Mouse (Mus musculus) heart, embryonic 11.5 days (tissue): ENCODE measurements around the gene Atg7. TPM values are rescaled to one million over a fixed set of nuclear protein-coding genes. Genes with fewer than 3 reads are reported as not detected.

Experiments used
- ATAC-seq: fragments of 200-750 bp; cut with Nextera tagmentation; replicated peaks from 2 replicates; pipeline ENCODE4 v1.8.0; 2017; ENCODE audit warnings: moderate library complexity; ENCODE audit not compliant: insufficient number of reproducible peaks, low FRiP score, low TSS enrichment
- H3K27ac ChIP-seq: fragments of 300-500 bp; sonication (generic); 2 replicates; pipeline ENCODE4 v1.5.1; 2014; ENCODE audit warnings: mild to moderate bottlenecking, low read depth, low read length
- H3K27me3 ChIP-seq: fragments of 300-500 bp; sonication (generic); 2 replicates; pipeline ENCODE4 v1.6.1; 2014; ENCODE audit warnings: mild to moderate bottlenecking, low read length, mixed read lengths; ENCODE audit not compliant: control insufficient read depth, insufficient read depth
- H3K36me3 ChIP-seq: fragments of 300-500 bp; sonication (generic); 2 replicates; pipeline ENCODE4 v1.6.1; 2014; ENCODE audit warnings: mild to moderate bottlenecking, low read length, moderate library complexity, mixed read lengths; ENCODE audit not compliant: control insufficient read depth, insufficient read depth
- H3K4me1 ChIP-seq: fragments of 300-500 bp; sonication (generic); 2 replicates; pipeline ENCODE4 v1.6.1; 2014; ENCODE audit warnings: low read length; ENCODE audit not compliant: control insufficient read depth, insufficient read depth
- H3K4me2 ChIP-seq: fragments of 300-500 bp; sonication (generic); 2 replicates; pipeline ENCODE4 v1.6.1; 2014; ENCODE audit warnings: mild to moderate bottlenecking, moderate library complexity
- H3K4me3 ChIP-seq: fragments of 300-500 bp; sonication (generic); 2 replicates; pipeline ENCODE4 v1.5.1; 2014; ENCODE audit warnings: low read depth, low read length
- H3K9ac ChIP-seq: fragments of 300-500 bp; sonication (generic); 2 replicates; pipeline ENCODE4 v1.6.1; 2014; ENCODE audit warnings: mild to moderate bottlenecking, low read depth, low read length, moderate library complexity
- H3K9me3 ChIP-seq: fragments of 300-500 bp; sonication (generic); replicated peaks from 2 replicates; pipeline ENCODE4 v1.6.1; 2016; ENCODE audit warnings: low read length; ENCODE audit not compliant: control insufficient read depth
- WGBS: fragments of 180-500 bp; shearing (Covaris S2); extraction: QIAGEN DNeasy Blood & Tissue Kit; methylation state at CpG from one replicate; pipeline ENCODE4 v1.1.7; 2014; ENCODE audit not compliant: insufficient replicate concordance; 5-methylcytosine and 5-hydroxymethylcytosine counted together
- polyA plus RNA-seq: library from polyadenylated mRNA; unstranded; fragments of >200 nt; fragmentation: Nextera tagmentation; extraction: Ambion mirVana; gene quantifications from 2 replicates; pipeline ENCODE4 v1.2.1, GENCODE M21; 2014

The Atg7 gene
- polyA plus RNA-seq, 1 experiment from 2014 or later: 16.9 TPM

DNA sequence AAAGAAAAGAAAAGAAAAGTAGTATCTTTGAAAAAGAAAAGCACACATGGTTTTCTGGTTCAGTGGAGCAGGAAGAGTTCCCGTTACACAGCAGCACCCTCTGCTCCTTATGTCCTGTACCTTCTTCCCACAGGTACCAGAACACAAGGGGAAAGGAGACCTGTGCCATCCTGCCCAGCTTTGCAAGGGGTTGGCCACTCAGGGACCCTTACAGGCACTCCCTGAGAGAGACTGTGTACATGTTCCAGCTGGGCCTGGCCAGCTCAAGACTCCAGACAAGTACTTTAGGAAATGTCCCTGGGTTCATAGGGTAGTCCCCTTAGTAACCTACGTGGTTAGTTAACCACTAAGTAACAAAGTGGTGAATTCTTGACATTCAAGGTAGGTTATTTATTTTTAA is 100.9 kb downstream of the Atg7 start:
- Histone ChIP-seq H3K4me1 (no peaks in the 10 kb centered on the region), H3K9ac (no peak overlapping the region), H3K4me2 (no peak overlapping the region), H3K27me3 (no peaks in the 10 kb centered on the region), H3K9me3 (no peaks in the 10 kb centered on the region), H3K36me3 (no peaks in the 10 kb centered on the region), H3K4me3 (no peak overlapping the region), H3K27ac (no peak overlapping the region)
- no peak for ATAC-seq
- WGBS: 87% methylated on average over 2 of the region's 2 CpGs

GRCm38 (mm10) chr6:114746439-114746974 is 103.6 kb downstream of the Atg7 start:
- Histone ChIP-seq H3K27ac (no peak overlapping the region), H3K36me3 (no peaks in the 10 kb centered on the region), H3K9ac (no peak overlapping the region), H3K27me3 (no peaks in the 10 kb centered on the region), H3K9me3 (no peaks in the 10 kb centered on the region), H3K4me2 (no peak overlapping the region), H3K4me3 (no peak overlapping the region), H3K4me1 (0 out of 2 replicates have a peak, but pooled peaks cover 3% of the 10 kb centered on the region)
- no peak for ATAC-seq
- 81% methylated on average over 7 of the region's 7 CpGs for WGBS

DNA sequence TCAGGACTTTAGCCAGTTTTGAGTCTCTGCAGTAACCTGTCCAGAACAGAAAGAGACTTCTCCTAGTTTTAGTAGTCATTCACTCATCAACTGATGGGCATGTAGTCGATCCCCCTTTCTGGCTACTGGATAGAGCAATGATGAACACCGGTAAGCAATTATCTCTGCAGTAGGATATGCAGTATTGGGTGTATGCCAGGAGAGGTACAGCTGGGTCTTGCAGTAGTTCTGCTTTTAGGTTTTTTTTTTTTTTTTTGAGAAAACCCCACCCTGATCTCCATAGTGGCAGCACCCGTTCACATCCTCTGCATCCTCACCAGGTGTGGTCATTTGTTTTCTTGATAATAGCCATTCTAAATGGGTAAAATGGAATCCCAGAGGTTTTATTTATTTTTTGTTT is 105.5 kb downstream of the Atg7 start:
- no peak overlapping the region for H3K27ac ChIP-seq
- H3K4me1 ChIP-seq: 0 out of 2 replicates have a peak, but pooled peaks cover 3% of the 10 kb centered on the region
- ATAC-seq: no peak
- no peak overlapping the region for H3K4me2 ChIP-seq
- H3K36me3 ChIP-seq: no peaks in the 10 kb centered on the region
- H3K9ac ChIP-seq: no peak overlapping the region
- 85% methylated on average over 3 of the region's 3 CpGs for WGBS
- no peaks in the 10 kb centered on the region for H3K9me3 ChIP-seq
- H3K27me3 ChIP-seq: no peaks in the 10 kb centered on the region
- no peak overlapping the region for H3K4me3 ChIP-seq

GRCm38 (mm10) chr6:114748882-114749281 is 106.0 kb downstream of the Atg7 start:
- no peak overlapping the region for H3K4me3 ChIP-seq
- no peaks in the 10 kb centered on the region for H3K36me3 ChIP-seq
- WGBS: 80% methylated on average over 3 of the region's 3 CpGs
- no peak for ATAC-seq
- no peak overlapping the region for H3K27ac ChIP-seq
- H3K4me2 ChIP-seq: no peak overlapping the region
- 0 out of 2 replicates have a peak, but pooled peaks cover 3% of the 10 kb centered on the region for H3K4me1 ChIP-seq
- no peaks in the 10 kb centered on the region for H3K9me3 ChIP-seq
- no peak overlapping the region for H3K9ac ChIP-seq
- no peaks in the 10 kb centered on the region for H3K27me3 ChIP-seq

GRCm38 (mm10) chr6:114758795-114759194 is 115.9 kb downstream of the Atg7 start:
- WGBS: 68% methylated on average over 7 of the region's 7 CpGs
- H3K4me3 ChIP-seq: no peak overlapping the region
- H3K27ac ChIP-seq: no peak overlapping the region
- H3K27me3 ChIP-seq: no peaks in the 10 kb centered on the region
- H3K36me3 ChIP-seq: no peaks in the 10 kb centered on the region
- H3K9me3 ChIP-seq: no peaks in the 10 kb centered on the region
- H3K4me1 ChIP-seq: no peaks in the 10 kb centered on the region
- H3K9ac ChIP-seq: no peak overlapping the region
- ATAC-seq: no peak
- H3K4me2 ChIP-seq: no peak overlapping the region

GRCm38 (mm10) chr6:114766314-114766713 is 123.4 kb downstream of the Atg7 start:
- no peaks in the 10 kb centered on the region for H3K36me3 ChIP-seq

DNA sequence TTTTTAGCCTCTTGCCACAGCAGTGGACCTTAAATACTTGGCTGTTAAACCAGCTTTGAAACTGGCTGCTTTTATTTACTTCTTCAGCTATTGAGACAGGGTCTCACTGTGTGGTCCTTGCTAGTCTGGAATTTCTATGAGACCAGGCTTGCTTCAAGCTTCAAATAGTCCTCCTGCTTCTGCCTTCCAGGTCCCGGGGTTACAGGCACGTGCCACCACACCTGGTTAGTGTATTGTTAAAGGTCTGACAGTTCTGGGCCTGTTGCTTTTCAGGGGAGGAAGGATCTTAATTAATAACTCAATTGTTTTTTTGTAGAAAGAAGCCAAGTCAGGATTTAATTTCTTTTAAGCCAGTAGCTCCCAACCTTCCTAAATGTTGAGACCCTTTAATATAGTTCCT is 124.8 kb downstream of the Atg7 start:
- no peak overlapping the region for H3K4me3 ChIP-seq
- no peaks in the 10 kb centered on the region for H3K36me3 ChIP-seq
- no peaks in the 10 kb centered on the region for H3K27me3 ChIP-seq
- no peak for ATAC-seq
- 65% methylated on average over 2 of the region's 2 CpGs for WGBS
- H3K9me3 ChIP-seq: no peaks in the 10 kb centered on the region
- H3K27ac ChIP-seq: no peak overlapping the region
- H3K4me1 ChIP-seq: no peaks in the 10 kb centered on the region
- no peak overlapping the region for H3K4me2 ChIP-seq
- H3K9ac ChIP-seq: no peak overlapping the region

More at GRCm38 (mm10) chr6:114766314-114766713, 123.4 kb downstream of the Atg7 start:
- no peak overlapping the region for H3K4me3 ChIP-seq
- H3K4me1 ChIP-seq: no peaks in the 10 kb centered on the region
- no peak for ATAC-seq
- no peaks in the 10 kb centered on the region for H3K9me3 ChIP-seq
- H3K27me3 ChIP-seq: no peaks in the 10 kb centered on the region
- 75% methylated on average over 6 of the region's 6 CpGs for WGBS
- H3K4me2 ChIP-seq: no peak overlapping the region
- H3K9ac ChIP-seq: no peak overlapping the region
- H3K27ac ChIP-seq: no peak overlapping the region

- Histone ChIP-seq H3K4me1 (no peaks in the 10 kb centered on the region), H3K9me3 (no peaks in the 10 kb centered on the region), H3K36me3 (no peaks in the 10 kb centered on the region), H3K27ac (no peak overlapping the region), H3K9ac (no peak overlapping the region), H3K4me3 (no peak overlapping the region), H3K4me2 (no peak overlapping the region), H3K27me3 (no peaks in the 10 kb centered on the region)
- WGBS: 60% methylated on average over 2 of the region's 2 CpGs
- no peak for ATAC-seq
Observed at GRCm38 (mm10) chr6:114770337-114770736, 127.4 kb downstream of the Atg7 start.

DNA sequence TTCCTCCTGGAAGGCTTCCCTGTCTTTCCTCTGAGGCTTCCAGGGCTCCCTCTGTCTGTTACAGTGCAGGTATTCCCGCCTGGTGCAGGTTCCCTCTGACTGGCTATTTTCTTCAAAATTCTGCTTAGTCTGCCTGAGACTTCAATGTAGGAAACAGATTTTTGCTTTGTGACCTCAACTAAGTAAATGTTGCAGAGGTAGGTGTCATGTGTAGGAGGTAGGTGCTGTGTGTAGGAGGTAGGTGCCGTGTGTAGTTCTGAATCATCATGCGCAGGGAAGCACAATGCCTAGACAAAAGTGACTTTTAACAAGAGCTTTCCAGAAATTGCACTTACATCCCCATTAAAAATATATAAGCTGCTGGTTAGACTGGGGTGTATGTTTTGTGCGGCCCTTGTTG is 128.6 kb downstream of the Atg7 start:
- H3K27me3 ChIP-seq: no peaks in the 10 kb centered on the region
- no peak overlapping the region for H3K4me3 ChIP-seq
- no peaks in the 10 kb centered on the region for H3K36me3 ChIP-seq
- no peak overlapping the region for H3K9ac ChIP-seq
- ATAC-seq: no peak
- WGBS: 84% methylated on average over 4 of the region's 4 CpGs
- no peaks in the 10 kb centered on the region for H3K4me1 ChIP-seq
- H3K27ac ChIP-seq: no peak overlapping the region
- no peak overlapping the region for H3K4me2 ChIP-seq
- no peaks in the 10 kb centered on the region for H3K9me3 ChIP-seq
